Mouse (Mus musculus) embryonic facial prominence, embryonic 10.5 days (tissue): ENCODE measurements around the gene Hoxa2. TPM values are rescaled to one million over a fixed set of nuclear protein-coding genes. Genes with fewer than 3 reads are reported as not detected.

Experiments
- DNase-seq: peaks from one replicate; pipeline ENCODE4 v3.0.0-alpha.2; 2017; ENCODE audit warnings: low spot score
- H3K27ac ChIP-seq: fragments of 300-500 bp; sonication (generic); replicated peaks from 2 replicates; pipeline ENCODE4 v1.5.1; 2016; ENCODE audit warnings: mild to moderate bottlenecking
- H3K27me3 ChIP-seq: fragments of 300-500 bp; sonication (generic); replicated peaks from 2 replicates; pipeline ENCODE4 v1.6.1; 2016; ENCODE audit warnings: low read depth, mild to moderate bottlenecking; ENCODE audit not compliant: poor library complexity, severe bottlenecking
- H3K36me3 ChIP-seq: fragments of 300-500 bp; sonication (generic); replicated peaks from 2 replicates; pipeline ENCODE4 v1.6.1; 2016; ENCODE audit warnings: mild to moderate bottlenecking, moderate library complexity
- H3K4me1 ChIP-seq: fragments of 300-500 bp; sonication (generic); 2 replicates; pipeline ENCODE4 v1.6.1; 2016
- H3K4me3 ChIP-seq: fragments of 300-500 bp; sonication (generic); 2 replicates; pipeline ENCODE4 v1.5.1; 2016; ENCODE audit warnings: mild to moderate bottlenecking, moderate library complexity
- H3K9me3 ChIP-seq: fragments of 300-500 bp; sonication (generic); 2 replicates; pipeline ENCODE4 v1.6.1; 2016; ENCODE audit warnings: mild to moderate bottlenecking
- WGBS: fragments of 180-500 bp; shearing (Covaris S2); methylation state at CpG from one replicate; pipeline ENCODE4 v1.1.7; 2016; 5-methylcytosine and 5-hydroxymethylcytosine counted together
- polyA plus RNA-seq: library from polyadenylated mRNA; unstranded; fragments of >200 nt; fragmentation: Nextera tagmentation; extraction: Ambion mirVana; gene quantifications from 2 replicates; pipeline ENCODE4 v1.2.1, GENCODE M21; 2016

Gene Hoxa2
- polyA plus RNA-seq, 1 experiment from 2014 or later, result 8.7 TPM

- Histone ChIP-seq H3K4me1 (no peaks in the 10 kb centered on the region), H3K9me3 (no peaks in the 10 kb centered on the region), H3K27me3 (peaks cover 100% of the 10 kb centered on the region), H3K36me3 (no peaks in the 10 kb centered on the region), H3K4me3 (no peak overlapping the region), H3K27ac (no peak overlapping the region)
- no peak for DNase-seq
- 9% methylated on average over 1 of the region's 1 CpGs for WGBS
Observed at GRCm38 (mm10) chr6:52182793-52183192, 18.2 kb upstream of the Hoxa2 start.

GRCm38 (mm10) chr6:52182030-52182429, 17.4 kb upstream of the Hoxa2 start:
- no peak overlapping the region for H3K27ac ChIP-seq
- H3K9me3 ChIP-seq, result no peaks in the 10 kb centered on the region
- no peak for DNase-seq
- H3K4me1 ChIP-seq, result no peaks in the 10 kb centered on the region
- no peak overlapping the region for H3K4me3 ChIP-seq
- peaks cover 100% of the 10 kb centered on the region for H3K27me3 ChIP-seq
- H3K36me3 ChIP-seq, result no peaks in the 10 kb centered on the region
- 11% methylated on average over 2 of the region's 2 CpGs for WGBS

GRCm38 (mm10) chr6:52180726-52181125, 16.1 kb upstream of the Hoxa2 start:
- peaks cover 3% of the 10 kb centered on the region for H3K4me1 ChIP-seq

GRCm38 (mm10) chr6:52180213-52180710, 15.6 kb upstream of the Hoxa2 start:
- Histone ChIP-seq H3K4me1 (peaks cover 7% of the 10 kb centered on the region), H3K27me3 (peaks cover 100% of the 10 kb centered on the region), H3K4me3 (no peak overlapping the region; the same call in 1 of the 2 replicates), H3K27ac (no peak overlapping the region), H3K36me3 (no peaks in the 10 kb centered on the region), H3K9me3 (no peaks in the 10 kb centered on the region)
- 2% methylated on average over 11 of the region's 11 CpGs for WGBS
- DNase-seq, result no peak

More at GRCm38 (mm10) chr6:52180726-52181125, 16.1 kb upstream of the Hoxa2 start:
- no peak for DNase-seq
- no peaks in the 10 kb centered on the region for H3K36me3 ChIP-seq
- no peak overlapping the region for H3K4me3 ChIP-seq
- 3% methylated on average over 3 of the region's 3 CpGs for WGBS
- no peaks in the 10 kb centered on the region for H3K9me3 ChIP-seq
- peaks cover 100% of the 10 kb centered on the region for H3K27me3 ChIP-seq
- H3K27ac ChIP-seq, result no peak overlapping the region

GRCm38 (mm10) chr6:52179690-52180089, 15.1 kb upstream of the Hoxa2 start:
- under 1% methylated on average over 10 of the region's 10 CpGs for WGBS
- no peak for DNase-seq
- Histone ChIP-seq H3K27me3 (peaks cover 100% of the 10 kb centered on the region), H3K27ac (0 out of 2 replicates have a peak overlapping the region, but pooled peaks have one; percentile 1), H3K4me1 (peaks cover 7% of the 10 kb centered on the region), H3K4me3 (peak overlapping the region; percentile 46), H3K36me3 (no peaks in the 10 kb centered on the region), H3K9me3 (no peaks in the 10 kb centered on the region)

- 0 out of 2 replicates have a peak overlapping the region, but pooled peaks have one; percentile 41 for H3K27ac ChIP-seq
- no peaks in the 10 kb centered on the region for H3K36me3 ChIP-seq
- H3K9me3 ChIP-seq, result no peaks in the 10 kb centered on the region
- H3K4me3 ChIP-seq, result peak overlapping the region; percentile 46
- WGBS, result under 1% methylated on average over 4 of the region's 4 CpGs
- peak; percentile 49 for DNase-seq
- peaks cover 7% of the 10 kb centered on the region for H3K4me1 ChIP-seq
- H3K27me3 ChIP-seq, result peaks cover 100% of the 10 kb centered on the region
Observed at GRCm38 (mm10) chr6:52178918-52179665, 14.5 kb upstream of the Hoxa2 start.

GRCm38 (mm10) chr6:52177806-52178205, 13.2 kb upstream of the Hoxa2 start:
- Histone ChIP-seq H3K4me3 (peak overlapping the region; percentile 46), H3K36me3 (no peaks in the 10 kb centered on the region), H3K9me3 (no peaks in the 10 kb centered on the region), H3K27ac (peak overlapping the region; percentile 73; the same call in 1 of the 2 replicates), H3K4me1 (peaks cover 9% of the 10 kb centered on the region), H3K27me3 (peaks cover 100% of the 10 kb centered on the region)
- 1% methylated on average over 9 of the region's 9 CpGs for WGBS
- DNase-seq, result peak; percentile 53

- H3K9me3 ChIP-seq, result no peaks in the 10 kb centered on the region
- peaks cover 15% of the 10 kb centered on the region for H3K4me1 ChIP-seq
- H3K4me3 ChIP-seq, result peak within 1 kb of the TSS; percentile 46
- DNase-seq, result peak; percentile 63
- H3K27me3 ChIP-seq, result peaks cover 100% of the 10 kb centered on the region
- under 1% methylated on average over 36 of the region's 36 CpGs for WGBS
- no peaks in the 10 kb centered on the region for H3K36me3 ChIP-seq
- H3K27ac ChIP-seq, result peak within 1 kb of the TSS; percentile 73
Observed at GRCm38 (mm10) chr6:52177061-52177735, 12.6 kb upstream of the Hoxa2 start, which contains the start of gene 5730596B20Rik. 5730596B20Rik (plus strand) TSS chr6:52177498.

- Histone ChIP-seq H3K36me3 (no peaks in the 10 kb centered on the region), H3K27me3 (peaks cover 100% of the 10 kb centered on the region), H3K9me3 (no peaks in the 10 kb centered on the region), H3K4me3 (peak overlapping the region; percentile 46), H3K27ac (peak overlapping the region; percentile 73; the same call in 1 of the 2 replicates), H3K4me1 (peaks cover 23% of the 10 kb centered on the region)
- under 1% methylated on average over 6 of the region's 6 CpGs for WGBS
- DNase-seq, result peak; percentile 38
Observed at GRCm38 (mm10) chr6:52176391-52176790, 11.8 kb upstream of the Hoxa2 start.

GRCm38 (mm10) chr6:52175864-52176263, 11.2 kb upstream of the Hoxa2 start:
- Histone ChIP-seq H3K4me1 (peaks cover 28% of the 10 kb centered on the region), H3K9me3 (no peaks in the 10 kb centered on the region), H3K27ac (peak overlapping the region; percentile 51; the same call in 1 of the 2 replicates), H3K27me3 (peaks cover 100% of the 10 kb centered on the region), H3K36me3 (no peaks in the 10 kb centered on the region), H3K4me3 (peak overlapping the region; percentile 46)
- WGBS, result 1% methylated on average over 24 of the region's 35 CpGs
- peak; percentile 55 for DNase-seq

- DNase-seq, result peak; percentile 61
- Histone ChIP-seq H3K9me3 (no peaks in the 10 kb centered on the region), H3K27me3 (peaks cover 100% of the 10 kb centered on the region), H3K27ac (peak overlapping the region; percentile 51; the same call in 1 of the 2 replicates), H3K4me3 (peak overlapping the region; percentile 46), H3K4me1 (peaks cover 35% of the 10 kb centered on the region), H3K36me3 (no peaks in the 10 kb centered on the region)
- under 1% methylated on average over 41 of the region's 41 CpGs for WGBS
Observed at GRCm38 (mm10) chr6:52174968-52175751, 10.5 kb upstream of the Hoxa2 start.

GRCm38 (mm10) chr6:52173648-52174047, 9.0 kb upstream of the Hoxa2 start:
- Histone ChIP-seq H3K4me3 (peak overlapping the region; percentile 78), H3K4me1 (peaks cover 40% of the 10 kb centered on the region), H3K36me3 (no peaks in the 10 kb centered on the region), H3K27me3 (peaks cover 100% of the 10 kb centered on the region), H3K27ac (no peak overlapping the region), H3K9me3 (no peaks in the 10 kb centered on the region)
- whole genome bisulfite sequencing, result 2% methylated on average over 4 of the region's 4 CpGs
- no peak for DNase-seq
